Mouse (Mus musculus) left cerebral cortex, adult 2 months (tissue): ENCODE data around the gene Oscp1. TPM values are rescaled to one million over a fixed set of nuclear protein-coding genes. Genes with fewer than 3 reads are reported as not detected.
"Not testable (repeated sequence)": the region's sequence is repeated elsewhere in the genome, so short reads cannot be mapped to it uniquely, and the experiment has no call there.

Experiments
- DNase-seq, 2 experiments: peaks; one replicate each; pipeline ENCODE4 v3.0.0; 2021 to 2022; ENCODE audit warnings: low spot score in 2 of 2, mixed read lengths in 1 of 2; ENCODE audit errors: extremely low spot score in 1 of 2
- H3K27ac ChIP-seq: fragments of 200-600 bp; 2 replicates; pipeline ENCODE4 v1.8.1; 2022
- H3K4me3 ChIP-seq: fragments of 200-600 bp; 2 replicates; pipeline ENCODE4 v1.8.1; 2022
- CTCF ChIP-seq: fragments of 200-600 bp; IDR thresholded peaks from 2 replicates; pipeline ENCODE4 v1.8.1; 2022; ENCODE audit warnings: antibody characterized with exemption, mild to moderate bottlenecking, moderate library complexity
- intact Hi-C: fragments of 180-260 bp; cut with DNase I; formaldehyde crosslinking; loops from one replicate; pipeline ENCODE4 v1.15.1; 2025
- total RNA-seq, 2 experiments: library from RNA; stranded (reverse); gene quantifications; 2 replicates each; pipeline ENCODE4 v1.2.3; 2021

Oscp1 gene
- total RNA-seq, 2 experiments from 2014 or later = 49.2 to 57.1 TPM

DNA sequence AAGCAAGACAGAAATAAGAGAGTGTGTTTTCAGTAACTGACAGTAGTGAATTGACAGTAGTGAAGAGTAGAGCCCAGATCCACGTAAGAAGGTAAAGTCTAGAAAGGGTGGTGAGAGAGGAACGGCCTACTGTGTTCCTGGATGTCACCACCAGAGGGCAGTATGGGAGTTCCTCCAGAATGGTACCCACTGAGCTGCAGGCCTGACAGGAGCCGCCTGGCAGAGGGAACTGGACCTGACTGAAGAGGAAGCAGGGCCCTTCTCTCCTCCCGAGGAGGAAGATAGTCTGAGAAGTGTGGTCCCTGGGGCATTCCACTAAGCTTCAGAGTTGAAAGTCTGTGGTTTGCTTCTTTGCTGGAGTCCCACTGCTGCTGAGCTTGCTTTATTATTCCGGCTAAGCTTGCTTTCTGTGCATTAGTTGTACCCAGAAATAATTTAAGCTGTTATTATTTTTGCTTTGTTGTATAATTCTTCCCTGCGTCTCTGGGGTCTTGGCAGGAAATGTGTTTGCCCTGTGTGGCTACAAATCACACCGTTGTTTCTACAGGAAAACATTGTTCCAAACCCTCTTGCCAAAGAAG is 27.7 kb downstream of the Oscp1 start:
- DNase-seq = peak; percentile 68 to 76
- intact Hi-C loops = loop anchor here (1.0 to 5.0 kb wide), 4 partner anchors 27 to 221 kb away; partner anchors contain the start of genes Sh3d21 and Trappc3
- no peak overlapping the region for H3K4me3 ChIP-seq
- TF ChIP-seq CTCF = peak; percentile 93
- peak overlapping the region; percentile 10; the same call in 1 of the 2 replicates for H3K27ac ChIP-seq

DNA sequence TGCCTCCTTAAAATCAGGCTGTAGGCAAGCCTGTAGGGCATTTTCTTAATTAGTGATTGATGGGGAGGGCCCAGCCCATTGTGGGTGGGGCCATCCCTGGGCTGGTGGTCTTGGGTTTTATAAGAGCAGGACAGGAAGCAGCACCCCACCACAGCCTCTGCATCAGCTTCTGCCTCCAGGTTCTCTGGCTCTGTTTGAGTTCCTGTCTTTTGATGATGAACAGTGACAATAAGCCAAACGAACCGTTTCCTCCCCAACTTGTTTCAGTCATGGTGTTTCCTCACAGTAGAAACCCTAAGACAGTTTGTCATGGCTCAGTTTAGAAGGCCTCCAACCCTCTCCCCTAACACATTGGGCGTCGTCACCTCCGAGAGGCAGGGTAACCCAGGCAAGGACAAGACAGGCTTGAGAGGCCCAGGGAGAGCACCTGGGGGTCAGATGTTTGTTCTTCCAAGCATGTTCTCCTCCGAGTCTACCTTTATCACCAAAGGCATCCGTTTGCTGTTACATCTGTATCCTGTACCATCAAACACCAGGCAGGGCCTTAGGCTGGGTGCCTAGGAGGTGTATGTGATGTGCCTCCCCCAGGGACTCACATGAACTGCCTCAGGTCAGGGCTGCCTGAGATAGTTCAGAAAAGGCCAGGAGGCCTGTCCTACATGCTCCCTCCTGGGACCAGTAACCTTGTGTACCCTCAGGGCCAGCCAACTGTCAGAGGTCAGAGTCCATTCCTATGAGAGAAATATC is 31.9 kb downstream of the Oscp1 start:
- intact Hi-C loops = no loop called here
- no peak for DNase-seq
- TF ChIP-seq CTCF = no peak
- no peak overlapping the region for H3K4me3 ChIP-seq
- H3K27ac ChIP-seq = no peak overlapping the region

DNA sequence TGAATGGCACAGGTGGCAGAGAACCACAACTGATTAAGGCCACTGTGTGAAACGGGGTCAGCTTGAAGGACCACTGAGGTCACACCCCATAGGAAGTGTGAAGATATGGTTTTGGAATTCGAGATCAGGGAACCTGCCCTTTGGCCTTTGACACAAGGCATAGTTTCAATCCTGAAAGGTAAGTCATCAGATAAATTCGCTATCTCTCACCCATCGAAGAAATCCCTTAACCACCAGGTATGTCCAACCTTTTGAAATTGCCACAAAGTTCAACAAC is 32.4 kb downstream of the Oscp1 start:
- no peak overlapping the region for H3K4me3 ChIP-seq
- no peak for DNase-seq
- no peak overlapping the region for H3K27ac ChIP-seq
- intact Hi-C loops = no loop called here
- TF ChIP-seq CTCF = no peak

DNA sequence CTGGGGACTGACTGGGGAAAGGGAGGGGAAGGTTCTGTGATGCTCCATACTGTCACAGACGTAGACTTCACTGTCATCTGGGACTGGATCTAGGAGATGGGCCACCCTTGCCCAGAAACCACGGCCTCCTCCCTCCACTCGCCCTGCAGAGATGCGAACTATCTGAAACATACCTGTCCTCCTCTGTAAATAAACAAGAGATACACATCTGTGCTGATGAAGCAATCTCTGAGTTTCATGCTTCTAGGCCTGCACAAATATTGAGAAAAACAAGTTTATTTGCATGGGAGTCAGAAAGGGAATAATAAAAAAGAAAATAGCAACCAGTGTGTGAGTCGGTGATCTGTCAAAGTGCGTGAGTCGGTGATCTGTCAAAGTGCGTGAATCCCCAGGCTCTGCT is 33.5 kb downstream of the Oscp1 start:
- TF ChIP-seq CTCF = no peak
- Histone ChIP-seq H3K4me3 (no peak overlapping the region), H3K27ac (no peak overlapping the region)
- intact Hi-C loops = no loop called here
- no peak for DNase-seq

DNA sequence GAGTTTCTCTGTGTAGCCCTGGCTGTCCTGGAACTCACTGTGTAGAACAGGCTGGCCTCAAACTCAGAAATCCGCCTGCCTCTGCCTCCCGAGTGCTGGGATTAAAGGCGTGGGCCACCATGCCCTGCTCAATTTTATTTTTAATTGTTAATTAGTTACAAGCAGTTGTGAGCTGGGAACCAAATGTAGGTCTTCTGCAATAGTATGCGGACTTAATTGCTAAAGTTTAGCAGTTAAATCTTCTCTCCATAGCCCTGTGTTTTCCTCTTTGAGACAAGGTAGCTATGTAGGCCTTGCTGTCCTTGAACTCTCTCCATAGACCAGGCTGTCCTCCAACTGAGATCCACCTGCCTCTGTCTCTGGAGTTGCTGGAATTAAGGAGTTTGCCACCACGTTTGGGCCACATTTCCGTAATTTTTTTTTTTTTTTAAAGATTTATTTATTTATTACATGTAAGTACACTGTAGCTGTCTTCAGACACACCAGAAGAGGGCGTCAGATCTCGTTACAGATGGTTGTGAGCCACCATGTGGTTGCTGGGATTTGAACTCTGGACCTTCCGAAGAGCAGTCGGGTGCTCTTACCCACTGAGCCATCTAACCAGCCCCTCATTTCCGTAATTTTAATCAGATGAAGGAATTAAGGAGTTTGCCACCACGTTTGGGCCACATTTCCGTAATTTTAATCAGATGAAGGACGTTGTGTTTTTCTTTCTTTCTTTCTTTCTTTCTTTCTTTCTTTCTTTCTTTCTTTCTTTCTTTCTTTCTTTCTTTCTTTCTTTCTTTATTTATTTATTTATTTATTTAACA is 37.5 kb downstream of the Oscp1 start:
- H3K4me3 ChIP-seq, H3K27ac ChIP-seq, intact Hi-C loops, DNase-seq: not testable (repeated sequence)

DNA sequence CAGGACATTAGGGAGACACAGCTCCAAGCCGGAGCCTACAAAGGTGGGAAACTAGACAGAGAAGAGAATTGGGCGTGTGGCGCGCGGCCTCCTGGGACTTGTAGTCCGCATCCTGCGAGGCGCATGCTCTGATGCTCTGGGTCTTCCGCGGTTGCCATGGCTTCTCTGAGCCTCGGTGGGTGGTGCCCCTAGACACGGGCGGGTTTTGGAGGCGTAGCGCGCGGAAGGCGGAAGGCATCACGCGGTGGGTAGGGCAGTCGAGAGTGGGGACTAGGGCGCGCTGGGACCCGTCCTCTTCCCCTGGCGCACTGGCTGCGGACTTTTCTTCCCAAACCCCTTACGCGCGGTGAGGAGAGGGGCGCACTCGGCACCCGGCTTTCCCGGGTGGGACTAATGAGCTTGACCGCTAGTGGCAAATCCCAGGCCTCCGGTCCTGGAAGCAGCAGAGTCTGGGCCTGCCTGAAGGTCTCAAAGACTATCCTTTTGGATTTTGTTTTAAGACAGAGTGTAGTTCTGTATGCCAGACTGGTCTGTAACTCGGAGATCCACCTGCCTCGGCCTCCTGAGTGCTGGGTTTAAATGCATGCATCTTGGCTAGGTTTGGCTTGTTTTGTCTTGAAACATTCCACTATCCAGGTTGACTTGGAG is 38.2 kb downstream of the Oscp1 start, which contains the start of gene Lsm10:
Gene Lsm10 (plus strand): TSS at position 160 of the 648 bp plus-strand sequence.
- H3K4me3 ChIP-seq = peak within 1 kb of the TSS; percentile 78
- no peak; the same call in 1 of the 2 replicates for TF ChIP-seq CTCF
- H3K27ac ChIP-seq = peak within 1 kb of the TSS; percentile 85
- intact Hi-C loops = no loop called here
- DNase-seq = peak; percentile 94 to 97

DNA sequence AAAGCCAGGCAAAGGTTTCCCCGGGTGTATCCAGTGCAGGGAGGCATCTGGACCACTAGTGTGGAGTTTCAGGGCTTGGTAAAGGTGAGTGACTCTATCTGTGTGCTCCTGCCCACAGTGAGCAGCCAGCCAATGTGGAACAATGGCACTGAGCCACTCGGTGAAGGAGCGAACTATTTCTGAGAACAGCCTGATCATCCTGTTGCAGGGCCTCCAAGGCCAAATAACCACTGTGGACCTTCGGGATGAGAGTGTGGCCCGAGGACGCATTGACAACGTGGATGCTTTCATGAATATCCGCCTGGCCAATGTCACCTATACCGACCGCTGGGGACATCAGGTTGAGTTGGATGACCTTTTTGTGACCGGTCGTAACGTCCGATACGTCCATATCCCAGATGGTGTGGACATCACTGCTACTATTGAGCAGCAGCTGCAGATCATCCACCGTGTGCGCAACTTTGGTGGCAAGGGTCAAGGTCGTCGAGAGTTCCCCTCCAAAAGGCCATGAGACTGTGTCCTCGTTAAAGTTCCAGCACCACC is 39.4 kb downstream of the Oscp1 start:
- no peak for TF ChIP-seq CTCF
- Histone ChIP-seq H3K4me3 (no peak overlapping the region), H3K27ac (no peak overlapping the region)
- intact Hi-C loops = no loop called here
- no peak for DNase-seq

DNA sequence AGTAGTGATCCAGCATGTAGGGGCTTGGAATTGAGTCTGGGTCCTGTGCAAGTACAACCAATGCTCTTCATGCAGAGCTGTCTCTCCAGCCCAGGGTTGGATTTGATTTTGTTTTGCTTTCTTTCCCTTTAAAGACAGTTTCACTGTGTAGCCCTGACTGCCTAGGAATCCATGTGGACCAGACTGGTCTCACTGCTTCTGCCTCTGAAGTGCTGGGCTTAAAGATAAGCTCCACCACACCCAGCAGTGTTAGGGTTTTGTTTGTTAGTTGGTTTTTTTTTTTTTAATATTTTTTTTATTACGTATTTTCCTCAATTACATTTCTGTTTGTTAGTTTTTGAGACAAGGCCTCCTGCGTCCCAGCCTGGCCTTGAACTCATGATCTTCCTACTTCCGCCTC is 41.0 kb downstream of the Oscp1 start:
- Histone ChIP-seq H3K27ac (peak overlapping the region; percentile 56; the same call in 1 of the 2 replicates), H3K4me3 (no peak overlapping the region)
- intact Hi-C loops = no loop called here
- TF ChIP-seq CTCF = no peak
- no peak for DNase-seq

DNA sequence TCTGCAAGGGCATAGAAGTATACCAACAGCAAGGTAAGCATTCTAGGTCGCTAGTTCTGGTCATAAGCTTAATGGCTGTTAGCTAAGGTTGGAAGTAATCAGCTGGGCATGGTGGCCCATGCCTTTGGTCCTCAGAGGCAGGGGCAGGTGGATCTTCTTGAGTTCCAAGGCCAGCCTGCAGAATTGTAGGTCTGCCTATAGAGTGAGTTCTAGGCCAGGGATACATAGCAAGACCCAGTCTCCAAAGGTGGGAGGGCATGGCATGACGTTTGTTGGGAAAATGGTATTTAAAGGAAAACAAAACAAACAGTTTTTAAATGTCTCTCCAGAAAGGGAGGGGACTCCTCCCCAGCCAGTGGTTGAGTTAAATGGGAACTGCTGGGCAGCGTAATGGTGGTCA is 42.4 kb downstream of the Oscp1 start:
- DNase-seq = no peak
- no peak overlapping the region for H3K4me3 ChIP-seq
- peak overlapping the region; percentile 19; the same call in 1 of the 2 replicates for H3K27ac ChIP-seq
- no peak for TF ChIP-seq CTCF
- intact Hi-C loops = loop anchor here (5.0 kb wide), 1 partner anchor 152 kb away; no protein-coding TSS in a partner anchor

DNA sequence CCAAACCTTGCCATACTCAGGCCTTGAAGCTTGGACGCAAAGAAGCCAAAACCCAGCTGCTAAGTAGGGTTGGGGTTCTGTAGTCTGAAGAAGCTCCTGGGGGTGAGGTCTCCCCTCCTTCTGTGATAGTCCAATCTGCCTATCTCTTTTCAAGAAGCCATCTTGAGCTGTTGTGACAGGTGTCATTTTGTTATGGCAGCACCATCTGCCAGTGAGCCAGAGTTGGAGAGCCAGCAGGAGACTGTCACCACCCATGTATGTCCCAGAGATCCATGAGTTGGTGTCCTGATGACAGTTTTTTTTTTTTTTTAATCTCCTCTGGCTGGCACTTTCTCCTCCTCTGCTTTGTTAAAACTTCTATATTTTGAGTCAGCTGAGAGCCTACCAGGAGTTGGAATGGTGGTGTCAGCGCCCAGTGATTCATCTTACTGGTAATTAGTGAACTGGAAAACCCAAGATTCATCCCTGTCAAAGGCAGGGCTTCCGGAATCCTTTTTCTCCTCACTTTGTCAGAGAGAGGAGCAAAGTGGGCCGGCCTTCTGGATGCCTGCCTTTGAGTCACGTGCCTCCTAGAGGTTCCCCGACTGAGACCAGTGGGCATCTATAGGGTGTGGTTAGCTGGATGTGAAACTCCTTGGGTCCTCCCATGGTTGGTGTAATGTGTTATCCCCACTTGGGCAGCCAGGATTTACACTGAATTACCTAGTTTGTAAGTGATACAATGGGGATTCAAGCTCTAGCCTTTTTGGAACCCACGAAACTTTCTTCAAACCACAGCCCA is 43.9 kb downstream of the Oscp1 start:
- intact Hi-C loops = loop anchor here (5.0 kb wide), 1 partner anchor 150 kb away; no protein-coding TSS in a partner anchor
- DNase-seq = peak; percentile 38 to 52
- peak overlapping the region; percentile 93 for H3K27ac ChIP-seq
- no peak for TF ChIP-seq CTCF
- no peak overlapping the region; the same call in 1 of the 2 replicates for H3K4me3 ChIP-seq

DNA sequence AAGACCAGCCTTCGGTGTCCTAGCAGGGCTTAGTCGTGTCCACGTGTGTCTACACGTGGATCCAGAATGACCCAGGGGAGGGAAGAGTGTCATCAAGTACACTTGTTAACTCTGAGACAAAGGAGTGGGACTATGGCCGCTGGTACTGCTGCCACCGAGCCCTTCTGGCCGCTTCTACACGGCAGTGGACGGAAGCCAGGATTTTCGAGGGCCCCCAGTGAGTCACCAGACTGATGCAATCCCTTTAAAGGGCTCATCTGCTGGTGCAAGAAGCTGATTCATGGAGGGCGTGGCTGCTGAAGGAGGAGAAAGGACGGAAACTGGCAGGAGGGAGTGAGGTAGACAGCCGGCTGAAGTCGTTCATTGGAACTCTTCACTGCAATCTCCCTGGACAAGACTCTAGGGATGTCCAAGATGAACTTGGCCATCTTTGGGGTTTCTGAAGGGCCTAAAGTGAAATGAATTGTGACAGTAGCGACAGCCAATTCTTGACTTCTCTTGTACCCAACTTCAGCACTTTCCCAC is 44.8 kb downstream of the Oscp1 start:
- peak; percentile 83 to 86 for DNase-seq
- intact Hi-C loops = loop anchor here (5.0 kb wide), 1 partner anchor 149 kb away; no protein-coding TSS in a partner anchor
- Histone ChIP-seq H3K4me3 (peak overlapping the region; percentile 99), H3K27ac (peak overlapping the region; percentile 93)
- no peak for TF ChIP-seq CTCF
